Mouse (Mus musculus): Measurements from ENCODE around the gene Zfp398. TPM values are rescaled to one million over a fixed set of nuclear protein-coding genes. Genes with fewer than 3 reads are reported as not detected.

The Zfp398 gene
- 12.3 and 12.5 TPM in 2 replicates for polyA plus RNA-seq (2016; fragmentation: Nextera tagmentation; extraction: Ambion mirVana)

DNA sequence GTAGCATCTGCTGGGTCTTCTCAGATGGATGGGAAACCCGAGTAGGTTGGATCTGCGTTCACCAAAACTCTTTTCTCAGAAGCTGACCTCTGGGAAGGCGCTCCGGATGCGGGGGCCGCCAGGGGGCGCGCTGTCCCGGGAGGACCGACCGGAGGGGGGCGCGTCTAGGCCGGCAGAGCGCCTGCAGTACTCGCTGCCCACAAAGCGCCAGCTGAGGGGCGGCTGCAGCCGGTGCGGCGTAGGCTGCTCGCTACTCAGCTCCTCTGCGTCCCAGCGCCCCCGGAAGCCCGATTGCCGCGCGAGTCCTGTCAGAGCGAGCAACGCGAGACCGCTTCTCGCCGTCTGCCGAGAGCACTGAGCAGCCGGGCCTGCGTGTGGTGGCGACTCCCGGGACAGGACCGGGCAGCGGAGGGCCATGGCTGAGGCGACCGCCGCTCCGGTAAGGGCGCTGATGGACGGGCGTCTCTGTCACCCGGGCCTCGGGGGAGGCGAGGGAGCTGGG is at the start of gene Zfp398:
TSS of gene Zfp398 (plus strand) at position 180 of the 502 bp plus-strand sequence.
- ATAC-seq (ENCODE audit: low FRiP score), result peak; percentile 96
- H3K27me3 ChIP-seq, result no peaks in the 10 kb centered on the region
- peak within 1 kb of the TSS; percentile 96 for H3K4me3 ChIP-seq (replicated peaks)
- H3K27ac ChIP-seq, result peak within 1 kb of the TSS; percentile 98
- 0 out of 2 replicates have a peak, but pooled peaks cover 6% of the 10 kb centered on the region for H3K36me3 ChIP-seq (replicated peaks)
- H3K9me3 ChIP-seq, result no peaks in the 10 kb centered on the region
- peak within 1 kb of the TSS; percentile 93 for H3K9ac ChIP-seq
- peak within 1 kb of the TSS; percentile 64 for H3K4me2 ChIP-seq
- peaks cover 14% of the 10 kb centered on the region for H3K4me1 ChIP-seq
- 0% methylated on average over 50 of the region's 52 CpGs for WGBS

DNA sequence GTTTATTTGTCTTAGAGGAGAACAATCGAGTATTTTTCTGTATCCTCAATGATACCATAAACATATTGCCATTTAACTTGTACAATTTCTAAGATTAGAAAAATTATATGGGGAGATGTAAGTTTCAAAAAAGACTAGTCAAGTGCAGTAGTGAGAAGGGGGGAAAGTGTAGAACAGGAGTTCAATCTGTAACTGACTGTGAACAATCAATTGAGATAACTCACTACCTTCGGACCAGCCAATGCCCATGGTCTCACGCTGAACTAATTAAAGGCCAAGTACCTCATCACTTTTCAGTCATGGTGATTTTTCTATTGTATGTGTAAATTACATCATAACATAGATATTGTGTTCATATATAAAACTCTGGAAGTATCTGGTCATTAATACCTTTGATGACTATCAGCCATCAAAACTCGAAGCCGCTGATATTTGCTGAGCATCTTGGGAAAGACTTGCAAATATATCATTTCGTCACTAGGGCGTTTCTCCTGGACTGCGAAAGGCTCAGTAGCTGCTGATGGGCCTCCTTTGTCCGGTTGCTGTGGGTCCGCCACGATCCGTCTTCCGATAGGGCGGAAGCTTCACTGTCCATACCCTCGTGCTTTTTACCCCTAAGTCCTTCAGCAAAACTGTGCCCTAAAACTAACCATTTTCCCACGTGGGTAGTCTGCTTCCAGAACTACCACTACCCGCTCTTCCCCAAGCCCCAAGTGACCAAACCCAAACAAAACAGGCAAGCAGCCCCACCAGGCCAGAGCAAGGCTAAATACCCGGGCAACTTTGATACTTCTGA is 47.3 kb upstream of the Zfp398 start:
- 2% methylated on average over 18 of the region's 18 CpGs for WGBS
- Histone ChIP-seq H3K27ac (peak overlapping the region; percentile 93), H3K4me1 (peaks cover 8% of the 10 kb centered on the region), H3K4me3 (replicated peaks) (peak overlapping the region; percentile 47), H3K27me3 (no peaks in the 10 kb centered on the region), H3K9ac (peak overlapping the region; percentile 61), H3K36me3 (replicated peaks) (no peaks in the 10 kb centered on the region; the same call in 1 of the 2 replicates), H3K4me2 (peak overlapping the region; percentile 56), H3K9me3 (no peaks in the 10 kb centered on the region)
- peak; percentile 91 for ATAC-seq (ENCODE audit: low FRiP score)

GRCm38 (mm10) chr6:47788821-47789220 is 46.6 kb upstream of the Zfp398 start:
- Histone ChIP-seq H3K4me1 (peaks cover 8% of the 10 kb centered on the region), H3K36me3 (replicated peaks) (no peaks in the 10 kb centered on the region; the same call in 1 of the 2 replicates), H3K27ac (peak overlapping the region; percentile 93), H3K4me2 (peak overlapping the region; percentile 56), H3K9me3 (no peaks in the 10 kb centered on the region), H3K4me3 (replicated peaks) (peak overlapping the region; percentile 47), H3K9ac (peak overlapping the region; percentile 61), H3K27me3 (no peaks in the 10 kb centered on the region)
- 41% methylated on average over 3 of the region's 3 CpGs for WGBS
- peak; percentile 40; the same call in 1 of the 2 replicates for ATAC-seq (ENCODE audit: low FRiP score)

- no peaks in the 10 kb centered on the region for H3K9me3 ChIP-seq
- H3K4me2 ChIP-seq, result no peak overlapping the region
- peaks cover 15% of the 10 kb centered on the region for H3K36me3 ChIP-seq (replicated peaks)
- ATAC-seq (ENCODE audit: low FRiP score), result no peak
- no peak overlapping the region for H3K4me3 ChIP-seq (replicated peaks)
- peaks cover 8% of the 10 kb centered on the region for H3K4me1 ChIP-seq
- H3K27ac ChIP-seq, result no peak overlapping the region
- WGBS, result 65% methylated on average over 2 of the region's 2 CpGs
- H3K27me3 ChIP-seq, result no peaks in the 10 kb centered on the region
- no peak overlapping the region for H3K9ac ChIP-seq
Observed at GRCm38 (mm10) chr6:47790745-47791144, 44.7 kb upstream of the Zfp398 start.

- no peaks in the 10 kb centered on the region for H3K27me3 ChIP-seq
- WGBS, result 95% methylated on average over 2 of the region's 2 CpGs
- ATAC-seq (ENCODE audit: low FRiP score), result no peak
- H3K9me3 ChIP-seq, result no peaks in the 10 kb centered on the region
- peaks cover 8% of the 10 kb centered on the region for H3K4me1 ChIP-seq
- no peak overlapping the region for H3K9ac ChIP-seq
- no peak overlapping the region for H3K27ac ChIP-seq
- H3K4me3 ChIP-seq (replicated peaks), result no peak overlapping the region
- no peak overlapping the region for H3K4me2 ChIP-seq
- H3K36me3 ChIP-seq (replicated peaks), result peaks cover 31% of the 10 kb centered on the region
Observed at GRCm38 (mm10) chr6:47792533-47792932, 42.9 kb upstream of the Zfp398 start.

- no peak overlapping the region for H3K4me3 ChIP-seq (replicated peaks)
- H3K9ac ChIP-seq, result no peak overlapping the region
- H3K27ac ChIP-seq, result no peak overlapping the region
- peaks cover 38% of the 10 kb centered on the region for H3K36me3 ChIP-seq (replicated peaks)
- WGBS, result 89% methylated on average over 5 of the region's 5 CpGs
- no peak overlapping the region for H3K4me2 ChIP-seq
- H3K9me3 ChIP-seq, result no peaks in the 10 kb centered on the region
- peaks cover 8% of the 10 kb centered on the region for H3K4me1 ChIP-seq
- ATAC-seq (ENCODE audit: low FRiP score), result no peak
- no peaks in the 10 kb centered on the region for H3K27me3 ChIP-seq
Observed at GRCm38 (mm10) chr6:47793284-47793683, 42.2 kb upstream of the Zfp398 start.

DNA sequence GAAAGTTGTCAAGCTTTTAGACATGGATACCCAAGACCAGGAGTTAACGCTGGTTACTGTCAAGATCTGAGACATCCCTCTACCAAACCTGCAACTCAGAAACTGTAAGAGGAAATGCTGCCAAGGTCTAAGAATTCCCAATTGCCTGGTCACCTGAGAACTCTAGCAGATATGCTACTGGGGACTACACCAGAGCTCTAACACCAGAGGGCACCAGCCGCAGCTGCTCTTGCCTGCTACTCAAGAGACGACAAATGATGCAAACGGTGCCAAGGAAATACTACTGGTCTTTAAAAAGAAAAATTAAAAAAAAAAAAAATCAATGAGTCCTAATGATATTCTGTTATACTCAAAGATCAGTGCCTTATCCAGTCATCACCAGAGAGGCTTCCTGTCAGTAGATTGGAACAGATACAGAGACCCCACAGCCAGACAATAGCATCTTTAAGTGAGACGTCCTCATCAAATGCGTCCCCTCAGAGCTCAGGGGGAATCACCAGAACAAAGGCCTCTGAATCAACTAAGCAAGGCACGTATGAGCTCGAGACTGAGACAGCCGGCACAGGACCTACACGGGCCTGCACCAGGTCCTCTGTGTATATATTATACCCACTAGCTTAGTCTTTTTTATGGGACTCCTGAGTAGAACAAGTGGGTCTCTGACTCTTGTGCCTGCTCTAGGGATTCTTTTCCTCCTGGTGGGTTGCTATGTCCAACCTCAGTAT is 41.2 kb upstream of the Zfp398 start:
- peaks cover 48% of the 10 kb centered on the region for H3K36me3 ChIP-seq (replicated peaks)
- H3K4me1 ChIP-seq, result no peaks in the 10 kb centered on the region
- H3K4me2 ChIP-seq, result no peak overlapping the region
- WGBS, result 61% methylated on average over 10 of the region's 10 CpGs
- no peak overlapping the region for H3K9ac ChIP-seq
- no peak overlapping the region for H3K4me3 ChIP-seq (replicated peaks)
- no peaks in the 10 kb centered on the region for H3K27me3 ChIP-seq
- peak; percentile 37; the same call in 1 of the 2 replicates for ATAC-seq (ENCODE audit: low FRiP score)
- no peaks in the 10 kb centered on the region for H3K9me3 ChIP-seq
- peak overlapping the region; percentile 31; the same call in 1 of the 2 replicates for H3K27ac ChIP-seq

GRCm38 (mm10) chr6:47799079-47799478 is 36.4 kb upstream of the Zfp398 start:
- no peaks in the 10 kb centered on the region for H3K4me1 ChIP-seq
- H3K4me2 ChIP-seq, result no peak overlapping the region
- no peaks in the 10 kb centered on the region for H3K9me3 ChIP-seq
- H3K9ac ChIP-seq, result no peak overlapping the region
- H3K4me3 ChIP-seq (replicated peaks), result no peak overlapping the region
- ATAC-seq (ENCODE audit: low FRiP score), result peak; percentile 73
- WGBS, result 49% methylated on average over 6 of the region's 6 CpGs
- H3K27ac ChIP-seq, result no peak overlapping the region
- no peaks in the 10 kb centered on the region for H3K27me3 ChIP-seq
- H3K36me3 ChIP-seq (replicated peaks), result peaks cover 96% of the 10 kb centered on the region

- Histone ChIP-seq H3K9ac (no peak overlapping the region), H3K4me1 (peaks cover 15% of the 10 kb centered on the region), H3K4me3 (replicated peaks) (no peak overlapping the region), H3K27ac (no peak overlapping the region), H3K27me3 (no peaks in the 10 kb centered on the region), H3K36me3 (replicated peaks) (peaks cover 69% of the 10 kb centered on the region), H3K9me3 (no peaks in the 10 kb centered on the region), H3K4me2 (no peak overlapping the region)
- ATAC-seq (ENCODE audit: low FRiP score), result no peak
- WGBS, result 91% methylated on average over 2 of the region's 2 CpGs
Observed at GRCm38 (mm10) chr6:47805520-47805919, 29.9 kb upstream of the Zfp398 start.

GRCm38 (mm10) chr6:47807419-47807818 is 28.0 kb upstream of the Zfp398 start:
- Histone ChIP-seq H3K4me2 (no peak overlapping the region), H3K27me3 (no peaks in the 10 kb centered on the region), H3K9me3 (no peaks in the 10 kb centered on the region), H3K9ac (no peak overlapping the region), H3K4me1 (peaks cover 30% of the 10 kb centered on the region), H3K4me3 (replicated peaks) (no peak overlapping the region), H3K27ac (no peak overlapping the region), H3K36me3 (replicated peaks) (peaks cover 50% of the 10 kb centered on the region)
- ATAC-seq (ENCODE audit: low FRiP score), result no peak
- WGBS, result 90% methylated on average over 2 of the region's 2 CpGs

DNA sequence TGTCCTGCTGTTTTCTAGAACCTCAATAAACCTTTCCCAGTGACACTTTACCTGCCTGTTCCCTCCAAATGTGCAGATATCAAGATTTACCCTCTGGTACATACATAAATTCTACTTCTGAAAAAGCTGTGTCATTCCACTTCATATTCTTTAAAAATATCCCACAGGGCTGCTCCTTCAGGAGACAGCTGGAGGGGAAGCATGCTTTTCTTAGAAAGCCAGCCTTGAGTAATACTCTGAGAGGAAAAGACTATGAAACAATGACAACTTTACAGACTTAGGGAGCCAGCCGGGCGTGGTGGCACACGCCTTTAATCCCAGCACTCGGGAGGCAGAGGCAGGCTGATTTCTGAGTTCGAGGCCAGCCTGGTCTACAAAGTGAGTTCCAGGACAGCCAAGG is 26.9 kb upstream of the Zfp398 start:
- Histone ChIP-seq H3K36me3 (replicated peaks) (peaks cover 38% of the 10 kb centered on the region), H3K9me3 (no peaks in the 10 kb centered on the region), H3K4me3 (replicated peaks) (no peak overlapping the region), H3K27ac (no peak overlapping the region), H3K4me2 (no peak overlapping the region), H3K27me3 (no peaks in the 10 kb centered on the region), H3K9ac (no peak overlapping the region), H3K4me1 (peaks cover 30% of the 10 kb centered on the region)
- no peak for ATAC-seq (ENCODE audit: low FRiP score)
- WGBS, result 90% methylated on average over 5 of the region's 5 CpGs

DNA sequence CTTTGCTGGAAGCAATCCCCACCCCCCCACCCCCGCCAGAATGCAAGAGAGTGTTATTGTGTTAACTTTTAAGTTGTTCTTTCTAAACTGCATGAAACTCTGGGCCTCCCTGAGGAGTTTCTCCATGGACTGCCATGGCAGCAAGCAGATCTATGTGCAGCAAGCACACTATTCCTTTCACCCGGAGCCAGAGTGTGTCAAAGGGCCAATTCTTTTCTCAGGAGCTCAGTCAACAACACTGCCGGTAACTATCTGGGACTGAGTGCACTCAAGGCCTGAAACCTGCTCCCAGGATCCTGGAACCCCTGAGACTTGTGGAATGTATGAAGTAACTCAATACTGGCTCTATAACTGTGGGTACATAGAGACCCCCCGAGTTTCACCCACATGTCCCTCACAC is 26.4 kb upstream of the Zfp398 start:
- H3K4me1 ChIP-seq, result peaks cover 31% of the 10 kb centered on the region
- 74% methylated on average over 4 of the region's 4 CpGs for WGBS
- H3K9me3 ChIP-seq, result no peaks in the 10 kb centered on the region
- no peak overlapping the region for H3K27ac ChIP-seq
- H3K36me3 ChIP-seq (replicated peaks), result peaks cover 33% of the 10 kb centered on the region
- H3K27me3 ChIP-seq, result no peaks in the 10 kb centered on the region
- no peak overlapping the region for H3K4me3 ChIP-seq (replicated peaks)
- H3K4me2 ChIP-seq, result no peak overlapping the region
- no peak for ATAC-seq (ENCODE audit: low FRiP score)
- no peak overlapping the region for H3K9ac ChIP-seq

Measured in forebrain, embryonic 12.5 days (tissue).